In genomic region chr11:78475289-78475688, GRCm38 (mm10) we compare ENCODE assay signal across 22 mouse cellular contexts. TPM values are rescaled to one million over a fixed set of nuclear protein-coding genes. Genes with fewer than 3 reads are reported as not detected.
"Had no signal": no experiment of that assay in that cellular context is flagged by ENCODE, and none has a peak within 500 bp of the region (broad histone marks: within the 10 kb centered on the region; RNA-seq: fewer than 3 reads in every experiment).

No protein-coding gene starts in this region.

- ATAC-seq: intestine, embryonic 16.5 days; liver, embryonic 12.5 days; midbrain, embryonic 13.5 days; midbrain, embryonic 16.5 days had no signal

- H3K9ac ChIP-seq: kidney, embryonic 15.5 days; limb, embryonic 13.5 days; liver, embryonic 12.5 days; liver, embryonic 15.5 days; lung, embryonic 15.5 days; midbrain, embryonic 13.5 days had no signal

- H3K27ac ChIP-seq: kidney, embryonic 15.5 days; limb, embryonic 10.5 days; limb, embryonic 13.5 days; liver, embryonic 12.5 days; liver, embryonic 15.5 days; lung, embryonic 15.5 days; midbrain, embryonic 13.5 days; stomach, postnatal 0 days had no signal

- DNase-seq: kidney, adult 2 months; kidney, postnatal 14 days; kidney, postnatal 4 days; liver; lung, adult 18-20 months; lung, postnatal 10 days; lung, postnatal 36 days; thymus, adult 2 months; thymus, postnatal 14 days had no signal

- H3K4me3 ChIP-seq: kidney, embryonic 15.5 days; limb, embryonic 10.5 days; limb, embryonic 13.5 days; liver, embryonic 12.5 days; liver, embryonic 15.5 days; lung, embryonic 15.5 days; midbrain, embryonic 13.5 days had no signal

- H3K36me3 ChIP-seq: kidney, embryonic 15.5 days; liver, embryonic 12.5 days; liver, embryonic 15.5 days; lung, embryonic 15.5 days had no signal

- H3K27me3 ChIP-seq: kidney, embryonic 15.5 days; limb, embryonic 13.5 days; liver, embryonic 15.5 days; lung, embryonic 15.5 days; midbrain, embryonic 13.5 days had no signal

- H3K4me1 ChIP-seq: kidney, embryonic 15.5 days; limb, embryonic 10.5 days; limb, embryonic 13.5 days; liver, embryonic 12.5 days; liver, embryonic 15.5 days; lung, embryonic 15.5 days; midbrain, embryonic 13.5 days had no signal

- H3K9me3 ChIP-seq: kidney, embryonic 15.5 days; limb, embryonic 10.5 days; limb, embryonic 13.5 days; liver, embryonic 12.5 days; liver, embryonic 15.5 days; lung, embryonic 15.5 days; midbrain, embryonic 13.5 days had no signal

RNA-seq across cellular contexts. Expression of gene Vtn, which starts 23.6 kb away (rescaled TPM):
- polyA plus RNA-seq: limb, embryonic 10.5 days had no signal

RNA-seq across cellular contexts. Expression of gene Sebox, which starts 28.0 kb away (rescaled TPM):
- polyA plus RNA-seq: intestine, embryonic 16.5 days; kidney, adult 2 months; kidney, embryonic 15.5 days; limb, embryonic 10.5 days; limb, embryonic 13.5 days; lung, embryonic 15.5 days; midbrain, embryonic 13.5 days; neural tube, embryonic 11.5 days; neural tube, embryonic 14.5 days; stomach, embryonic 14.5 days had no signal
